Mouse (Mus musculus) liver, postnatal 0 days (tissue): ENCODE data around the gene Tmem151b.

Source experiments
- CTCF ChIP-seq: sonication (generic); IDR thresholded peaks from 2 replicates; pipeline ENCODE4 v1.5.1; 2016; ENCODE audit warnings: antibody characterized with exemption, low read depth
- EP300 ChIP-seq: IDR thresholded peaks from 2 replicates; pipeline ENCODE4 v1.6.1; 2016; ENCODE audit warnings: antibody characterized with exemption, low read depth, mild to moderate bottlenecking

DNA sequence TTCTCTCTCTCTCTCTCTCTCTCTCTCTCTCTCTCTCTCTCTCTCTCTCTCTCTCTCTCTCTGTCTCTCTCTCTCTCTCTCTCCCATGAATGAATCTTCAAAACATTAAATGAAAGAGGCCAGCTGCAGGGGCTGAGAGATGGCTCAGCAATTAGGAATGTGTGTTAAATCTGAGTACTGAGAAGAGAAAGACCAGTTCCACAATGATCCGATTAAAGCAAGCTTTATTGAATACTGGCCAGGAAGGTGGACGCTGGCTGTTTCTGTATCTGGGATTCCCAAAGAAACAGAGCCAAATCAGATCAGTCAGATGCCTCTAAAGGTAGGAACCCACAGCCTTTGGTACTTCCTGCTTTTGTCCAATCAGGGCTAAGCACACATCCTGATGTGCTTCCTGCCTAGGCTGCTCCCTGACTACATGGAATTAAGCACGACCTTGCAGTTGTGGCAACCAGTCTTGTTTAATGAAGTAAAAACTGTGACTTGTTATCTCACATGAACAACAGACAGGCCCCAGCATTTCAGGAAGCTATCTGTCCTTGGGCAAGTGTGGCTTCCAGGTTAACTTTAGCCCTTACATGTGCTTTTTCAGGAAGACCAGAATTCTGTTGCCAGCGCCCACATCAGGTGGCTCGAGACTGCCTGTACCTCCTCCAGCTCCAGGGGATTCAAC lies 46.0 kb downstream of the Tmem151b start:
- TF ChIP-seq CTCF (no peak), EP300 (no peak)
